Mouse (Mus musculus): ENCODE results near the gene Idh2. TPM values are rescaled to one million over a fixed set of nuclear protein-coding genes. Genes with fewer than 3 reads are reported as not detected.
"Not testable (repeated sequence)": the region's sequence is repeated elsewhere in the genome, so short reads cannot be mapped to it uniquely, and the experiment has no call there.

Idh2 gene
- total RNA-seq (2021), result 10 to 100 TPM; 44.8 to 45.6 TPM

- peak; percentile 81 to 95 for DNase-seq (ENCODE audit: extremely low spot score in 1 of 2, low spot score in 2 of 2)
- intact Hi-C loops (cut with DNase I), result no loop called here
Measured at GRCm38 (mm10) chr7:80115224-80115590, at the start of gene Idh2. TSS of gene Idh2 (minus strand) at chr7:80115392.

- intact Hi-C loops (cut with DNase I), result no loop called here
Measured at GRCm38 (mm10) chr7:80160945-80161306, 45.7 kb upstream of the Idh2 start.

DNA sequence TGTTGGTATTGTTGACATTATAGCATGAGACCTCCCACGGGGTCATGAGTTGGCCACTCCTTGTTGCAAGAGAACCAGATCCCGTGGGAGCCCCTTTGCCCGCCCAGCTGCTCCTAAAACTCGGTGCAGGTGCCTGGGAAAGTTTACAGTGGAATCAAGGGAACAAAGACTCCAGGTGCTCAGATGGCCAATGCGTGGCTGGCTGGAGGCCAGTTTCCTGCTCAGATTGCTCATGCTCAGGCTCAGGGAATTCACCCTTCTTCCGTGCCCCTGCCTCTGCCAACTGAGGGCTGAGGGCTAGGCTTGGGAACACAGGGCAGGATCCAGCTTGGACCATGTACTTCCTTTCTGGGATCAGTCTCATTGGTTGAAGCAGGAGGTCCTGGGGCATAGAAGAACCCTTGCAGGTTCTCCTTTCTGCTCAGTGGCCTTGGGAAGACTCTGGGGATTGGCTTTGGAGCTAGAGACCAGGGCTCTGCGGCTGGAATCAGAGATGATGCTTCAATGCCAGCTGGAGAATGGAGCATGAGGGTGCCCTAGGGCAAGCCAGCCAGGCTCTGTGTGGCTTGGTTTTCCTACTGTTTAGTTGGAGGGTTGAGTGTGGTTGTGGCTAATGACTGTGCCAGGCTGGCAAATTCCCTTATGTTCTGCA is 45.2 kb upstream of the Idh2 start:
- no peak for DNase-seq (ENCODE audit: extremely low spot score in 1 of 2, low spot score in 2 of 2)
- intact Hi-C loops (cut with DNase I), result no loop called here

More at GRCm38 (mm10) chr7:80160945-80161306, 45.7 kb upstream of the Idh2 start:
- peak in 1 of 2 experiments; percentile 58 for DNase-seq (ENCODE audit: extremely low spot score in 1 of 2, low spot score in 2 of 2)

GRCm38 (mm10) chr7:80158496-80159268 is 43.5 kb upstream of the Idh2 start:
- no peak for DNase-seq (ENCODE audit: extremely low spot score in 1 of 2, low spot score in 2 of 2)
- intact Hi-C loops (cut with DNase I), result no loop called here

DNA sequence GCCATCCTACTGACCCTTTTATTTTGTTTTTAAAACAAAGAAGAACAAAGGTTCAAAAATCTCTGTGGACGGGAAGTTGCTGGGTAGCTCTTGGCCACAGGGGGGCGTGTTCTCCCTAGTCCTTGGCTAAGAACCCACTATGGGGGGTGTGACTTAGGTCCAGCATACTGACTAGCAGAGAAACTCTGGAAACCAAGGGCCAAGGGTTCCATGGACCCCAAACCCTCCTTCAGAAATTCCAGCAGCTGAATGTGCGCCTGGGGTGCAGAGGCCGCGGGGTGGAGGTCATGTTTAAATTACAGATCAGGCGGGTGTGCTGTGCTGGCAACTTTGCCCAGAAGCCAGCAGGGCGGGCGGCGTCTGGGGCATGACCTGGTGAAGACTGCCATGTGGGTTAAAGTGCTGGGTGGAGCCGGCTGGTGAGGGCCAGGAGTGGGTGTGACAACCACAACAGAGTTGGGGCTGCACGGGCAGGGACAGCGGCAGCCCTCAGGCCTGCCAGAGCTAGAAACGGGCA is 41.6 kb upstream of the Idh2 start:
- intact Hi-C loops (cut with DNase I), result no loop called here
- peak in 1 of 2 experiments; percentile 67 for DNase-seq (ENCODE audit: extremely low spot score in 1 of 2, low spot score in 2 of 2)

GRCm38 (mm10) chr7:80154689-80155088 is 39.5 kb upstream of the Idh2 start:
- no peak for DNase-seq (ENCODE audit: extremely low spot score in 1 of 2, low spot score in 2 of 2)
- intact Hi-C loops (cut with DNase I), result no loop called here

DNA sequence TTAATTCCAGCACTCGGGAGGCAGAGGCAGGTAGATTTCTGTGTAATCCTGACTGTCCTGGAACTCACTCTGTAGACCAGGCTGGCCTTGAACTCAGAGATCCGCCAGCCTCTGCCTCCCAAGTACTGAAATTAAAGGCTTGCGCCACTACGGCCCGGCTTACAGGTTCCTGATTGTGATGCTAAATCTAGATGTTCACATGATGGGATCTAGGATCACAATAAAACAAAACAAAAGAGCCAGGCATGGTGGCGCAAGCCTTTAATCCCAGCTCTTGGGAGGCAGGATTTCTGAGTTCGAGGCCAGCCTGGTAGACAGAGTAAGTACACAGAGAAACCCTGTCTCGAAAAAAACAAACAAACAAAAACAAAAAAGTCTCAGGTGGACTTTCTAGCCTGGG is 37.6 kb upstream of the Idh2 start:
- no peak for DNase-seq (ENCODE audit: extremely low spot score in 1 of 2, low spot score in 2 of 2)
- intact Hi-C loops (cut with DNase I), result no loop called here

GRCm38 (mm10) chr7:80152152-80152551 is 37.0 kb upstream of the Idh2 start:
- no peak for DNase-seq (ENCODE audit: extremely low spot score in 1 of 2, low spot score in 2 of 2)
- intact Hi-C loops (cut with DNase I), result no loop called here

DNA sequence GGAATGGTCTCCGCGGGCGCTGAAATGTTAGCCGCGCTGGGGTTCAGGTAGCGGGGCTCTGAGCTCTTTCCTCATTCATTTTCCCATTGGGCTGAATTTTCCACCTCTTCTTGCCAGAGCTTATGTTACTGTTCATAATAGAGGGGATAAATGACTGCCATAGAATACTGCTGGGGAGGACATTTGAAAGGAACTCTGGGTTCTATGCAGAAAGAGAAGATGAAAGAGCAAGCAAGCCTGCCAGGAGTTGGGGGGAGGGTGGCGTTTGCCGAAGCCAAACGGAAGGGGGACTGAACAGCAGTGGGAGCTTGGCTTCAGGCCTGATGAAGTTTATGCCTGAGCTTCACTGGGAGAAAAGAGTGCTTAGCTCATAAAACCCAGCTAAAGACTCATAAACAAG is 34.2 kb upstream of the Idh2 start:
- peak; percentile 73 for DNase-seq (ENCODE audit: extremely low spot score in 1 of 2, low spot score in 2 of 2)
- intact Hi-C loops (cut with DNase I), result no loop called here

DNA sequence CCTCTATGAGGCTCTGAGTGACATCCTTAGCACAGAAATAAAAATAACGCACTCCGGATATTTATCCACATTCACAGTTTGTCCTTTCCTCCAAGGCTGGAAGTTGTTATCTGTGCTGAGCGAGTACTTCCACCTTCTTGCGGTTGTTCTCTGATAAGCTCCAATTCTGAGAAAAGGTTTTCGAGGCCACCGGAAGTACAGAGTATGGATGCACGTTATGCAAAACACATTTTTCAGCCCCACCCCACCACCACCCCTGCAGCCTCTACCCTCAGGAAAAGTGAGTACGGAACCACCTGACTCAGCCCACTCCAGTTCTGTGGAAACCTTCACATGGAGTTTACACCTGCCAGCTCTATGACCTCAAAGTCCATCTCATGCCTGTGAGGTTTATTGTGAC is 30.9 kb upstream of the Idh2 start:
- no peak for DNase-seq (ENCODE audit: extremely low spot score in 1 of 2, low spot score in 2 of 2)
- intact Hi-C loops (cut with DNase I), result no loop called here

GRCm38 (mm10) chr7:80144695-80145094 is 29.5 kb upstream of the Idh2 start:
- DNase-seq (ENCODE audit: extremely low spot score in 1 of 2, low spot score in 2 of 2), result no peak
- intact Hi-C loops (cut with DNase I), result loop anchor here (5.0 kb wide), 2 partner anchors 73 to 173 kb away; no protein-coding TSS in a partner anchor

- peak; percentile 60 to 78 for DNase-seq (ENCODE audit: extremely low spot score in 1 of 2, low spot score in 2 of 2)
- intact Hi-C loops (cut with DNase I), result loop anchor here (5.0 kb wide), 2 partner anchors 74 to 174 kb away; no protein-coding TSS in a partner anchor
Measured at GRCm38 (mm10) chr7:80143331-80144273, 28.4 kb upstream of the Idh2 start.

GRCm38 (mm10) chr7:80140815-80141214 is 25.6 kb upstream of the Idh2 start:
- DNase-seq (ENCODE audit: extremely low spot score in 1 of 2, low spot score in 2 of 2), result peak; percentile 63 to 78
- intact Hi-C loops (cut with DNase I), result loop anchor here (5.0 kb wide), 2 partner anchors 76 to 176 kb away; no protein-coding TSS in a partner anchor

DNA sequence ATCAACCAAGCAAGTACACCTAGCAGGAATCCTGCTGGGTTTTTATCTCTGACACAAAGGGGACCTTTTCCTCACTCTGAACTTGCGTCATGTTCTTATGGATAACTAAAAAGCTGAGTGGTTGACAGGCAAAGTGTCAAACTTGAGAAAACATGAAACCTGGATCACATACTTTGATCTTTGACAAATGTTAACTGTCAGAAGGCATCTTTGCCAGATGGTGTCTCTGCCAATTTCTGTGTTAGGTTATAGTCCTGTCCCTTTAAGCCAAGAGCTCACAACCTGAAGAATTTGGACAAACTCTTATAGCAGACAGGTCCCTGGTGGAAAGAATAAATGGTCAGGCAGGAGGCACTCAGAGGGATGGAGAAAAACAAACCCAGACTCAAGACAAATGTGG is 23.2 kb upstream of the Idh2 start:
- intact Hi-C loops (cut with DNase I), result no loop called here

GRCm38 (mm10) chr7:80135173-80135532 is 20.0 kb upstream of the Idh2 start:
- no peak for DNase-seq (ENCODE audit: extremely low spot score in 1 of 2, low spot score in 2 of 2)
- intact Hi-C loops (cut with DNase I), result no loop called here

More for the DNA sequence above, 23.2 kb upstream of the Idh2 start:
- no peak for DNase-seq (ENCODE audit: extremely low spot score in 1 of 2, low spot score in 2 of 2)

DNA sequence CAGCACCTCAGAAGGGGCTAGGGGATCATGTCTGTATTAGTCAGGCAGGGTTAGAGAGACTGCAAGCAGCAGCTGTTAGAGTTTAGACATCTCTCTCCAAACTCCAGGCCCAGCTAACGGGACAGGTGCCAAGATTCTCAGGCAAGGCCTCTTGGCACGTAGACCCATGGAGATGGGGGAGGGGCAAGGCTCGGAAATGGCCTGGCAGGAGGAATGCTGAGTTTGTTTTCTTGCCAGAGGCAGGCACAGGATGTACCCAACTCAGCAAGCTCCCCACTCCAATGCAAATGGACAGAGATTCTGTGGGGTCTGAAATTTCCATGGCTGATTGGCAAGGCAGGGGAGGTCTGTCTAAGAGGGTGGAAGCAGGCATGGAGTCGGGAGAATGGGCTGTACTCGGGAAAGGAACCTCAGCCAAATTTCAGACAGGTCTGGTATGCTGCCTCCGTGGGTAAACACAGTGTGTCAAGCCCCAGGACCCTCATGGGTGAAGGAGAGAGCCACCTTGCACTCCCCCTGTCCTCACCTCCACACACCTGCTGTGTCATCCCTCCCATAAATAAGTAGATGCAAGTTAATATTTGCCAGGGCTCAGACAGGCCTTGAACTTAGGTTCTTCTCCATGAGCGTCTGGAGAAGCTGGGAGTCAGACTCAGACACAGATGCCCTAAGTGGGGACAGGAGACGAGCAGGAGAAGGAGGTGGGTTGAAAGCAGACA is 19.4 kb upstream of the Idh2 start:
- intact Hi-C loops (cut with DNase I), result no loop called here
- peak; percentile 78 to 87 for DNase-seq (ENCODE audit: extremely low spot score in 1 of 2, low spot score in 2 of 2)

GRCm38 (mm10) chr7:80132541-80132940 is 17.3 kb upstream of the Idh2 start:
- DNase-seq (ENCODE audit: extremely low spot score in 1 of 2, low spot score in 2 of 2), result peak in 1 of 2 experiments; percentile 60
- intact Hi-C loops (cut with DNase I), result no loop called here

DNA sequence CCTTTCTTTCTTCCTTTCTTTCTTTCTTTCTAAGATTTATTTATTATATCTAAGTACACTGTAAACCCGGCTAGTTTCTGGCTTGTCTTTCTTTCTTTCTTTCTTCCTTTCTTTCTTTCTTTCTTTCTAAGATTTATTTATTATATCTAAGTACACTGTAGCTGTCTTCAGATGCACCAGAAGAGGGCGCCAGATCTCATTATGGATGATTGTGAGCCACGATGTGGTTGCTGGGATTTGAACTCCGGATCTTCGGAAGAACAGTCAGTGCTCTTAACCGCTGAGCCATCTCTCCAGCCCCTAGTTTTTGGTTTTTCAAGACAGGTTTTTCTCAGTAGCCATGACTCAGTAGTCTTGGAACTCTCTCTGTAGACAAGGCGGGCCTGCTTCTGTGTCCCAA is 16.1 kb upstream of the Idh2 start:
- DNase-seq (ENCODE audit: extremely low spot score in 1 of 2, low spot score in 2 of 2); intact Hi-C loops (cut with DNase I): not testable (repeated sequence)
